Mouse (Mus musculus): Measurements from ENCODE around the gene Whrn. TPM values are rescaled to one million over a fixed set of nuclear protein-coding genes. Genes with fewer than 3 reads are reported as not detected.

Gene Whrn
- polyA plus RNA-seq (2015; fragmentation: Nextera tagmentation; extraction: Ambion mirVana), result 4.8 and 5.6 TPM in 2 replicates

DNA sequence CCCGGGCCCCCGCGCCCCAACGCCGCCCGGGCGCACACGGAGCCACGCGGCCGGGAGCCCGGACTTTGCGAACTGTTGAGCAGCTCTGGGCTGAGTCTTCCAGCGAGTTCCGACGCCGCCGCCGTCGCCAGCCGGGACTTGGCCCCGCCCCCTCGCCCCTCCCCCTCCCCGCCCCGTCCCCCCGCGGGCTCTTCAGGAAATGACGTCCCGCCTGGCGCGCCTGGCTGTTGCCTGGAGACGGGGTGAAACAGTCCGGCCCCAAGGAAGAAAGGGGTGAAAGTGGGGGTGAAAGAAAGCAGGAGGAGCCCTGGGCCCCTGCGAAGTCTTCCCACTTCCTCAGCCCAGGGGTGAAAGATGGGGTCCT lies at the start of gene Whrn:
Whrn (minus strand) TSS at position 77 of the 364 bp plus-strand sequence.
- Histone ChIP-seq H3K4me2 (replicated peaks; ENCODE audit: low read depth, low read length) (peak within 1 kb of the TSS; percentile 97), H3K27ac (ENCODE audit: low read length) (no peak within 1 kb of the TSS), H3K36me3 (ENCODE audit: insufficient read depth, low read length) (no peaks in the 10 kb centered on the region), H3K4me3 (ENCODE audit: low read length) (peak within 1 kb of the TSS; percentile 72), H3K27me3 (ENCODE audit: insufficient read depth, low read length) (peaks cover 8% of the 10 kb centered on the region; the same call in 1 of the 2 replicates), H3K9ac (replicated peaks; ENCODE audit: low read length) (peak within 1 kb of the TSS; percentile 78), H3K9me3 (ENCODE audit: low read length) (no peaks in the 10 kb centered on the region), H3K4me1 (ENCODE audit: insufficient read depth, low read length) (peaks cover 29% of the 10 kb centered on the region)
- ATAC-seq (ENCODE audit: low FRiP score, low TSS enrichment), result peak; percentile 88
- 1% methylated on average over 24 of the region's 34 CpGs for WGBS

DNA sequence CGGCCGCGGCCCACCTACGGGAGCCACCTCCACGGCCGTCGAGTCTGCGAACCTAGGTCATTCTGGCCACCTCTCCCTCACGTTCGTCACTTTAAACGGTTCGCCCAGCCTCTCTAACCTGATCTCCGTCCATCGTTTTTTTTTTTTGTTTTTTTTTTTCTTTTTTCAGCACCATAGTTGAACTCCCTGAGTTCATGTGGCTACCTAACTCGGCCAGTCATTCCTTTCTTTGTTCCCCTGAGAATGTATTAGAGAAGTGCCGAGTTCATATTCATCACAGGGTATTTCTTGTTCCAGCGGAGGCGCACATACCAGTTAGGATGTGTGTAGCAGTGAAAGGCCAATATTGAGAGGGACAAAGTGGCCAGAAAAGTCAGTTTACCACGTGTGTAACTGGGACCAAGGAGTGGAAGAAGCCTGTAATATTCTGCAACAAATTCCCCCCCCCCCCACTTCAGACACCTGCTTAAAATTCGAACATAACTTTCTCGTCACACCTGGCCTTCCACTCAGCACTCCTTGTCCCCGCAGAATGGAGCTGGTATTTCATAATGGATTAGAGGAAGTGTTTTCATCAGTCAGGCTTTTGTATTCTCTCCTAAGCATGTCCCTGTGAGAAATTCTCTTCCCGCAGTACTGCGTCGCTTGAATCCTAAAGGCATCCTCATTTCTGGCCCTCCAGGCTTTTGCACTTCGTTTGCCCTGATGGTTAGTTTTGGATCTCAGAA lies 49.6 kb upstream of the Whrn start:
- H3K27me3 ChIP-seq (ENCODE audit: insufficient read depth, low read length), result no peaks in the 10 kb centered on the region
- H3K9me3 ChIP-seq (ENCODE audit: low read length), result no peaks in the 10 kb centered on the region
- H3K9ac ChIP-seq (replicated peaks; ENCODE audit: low read length), result peak overlapping the region; percentile 96
- H3K27ac ChIP-seq (ENCODE audit: low read length), result peak overlapping the region; percentile 90
- H3K4me3 ChIP-seq (ENCODE audit: low read length), result peak overlapping the region; percentile 85
- H3K4me2 ChIP-seq (replicated peaks; ENCODE audit: low read depth, low read length), result peak overlapping the region; percentile 76
- whole genome bisulfite sequencing, result 14% methylated on average over 26 of the region's 26 CpGs
- peaks cover 30% of the 10 kb centered on the region for H3K4me1 ChIP-seq (ENCODE audit: insufficient read depth, low read length)
- H3K36me3 ChIP-seq (ENCODE audit: insufficient read depth, low read length), result peaks cover 17% of the 10 kb centered on the region
- no peak for ATAC-seq (ENCODE audit: low FRiP score, low TSS enrichment)

DNA sequence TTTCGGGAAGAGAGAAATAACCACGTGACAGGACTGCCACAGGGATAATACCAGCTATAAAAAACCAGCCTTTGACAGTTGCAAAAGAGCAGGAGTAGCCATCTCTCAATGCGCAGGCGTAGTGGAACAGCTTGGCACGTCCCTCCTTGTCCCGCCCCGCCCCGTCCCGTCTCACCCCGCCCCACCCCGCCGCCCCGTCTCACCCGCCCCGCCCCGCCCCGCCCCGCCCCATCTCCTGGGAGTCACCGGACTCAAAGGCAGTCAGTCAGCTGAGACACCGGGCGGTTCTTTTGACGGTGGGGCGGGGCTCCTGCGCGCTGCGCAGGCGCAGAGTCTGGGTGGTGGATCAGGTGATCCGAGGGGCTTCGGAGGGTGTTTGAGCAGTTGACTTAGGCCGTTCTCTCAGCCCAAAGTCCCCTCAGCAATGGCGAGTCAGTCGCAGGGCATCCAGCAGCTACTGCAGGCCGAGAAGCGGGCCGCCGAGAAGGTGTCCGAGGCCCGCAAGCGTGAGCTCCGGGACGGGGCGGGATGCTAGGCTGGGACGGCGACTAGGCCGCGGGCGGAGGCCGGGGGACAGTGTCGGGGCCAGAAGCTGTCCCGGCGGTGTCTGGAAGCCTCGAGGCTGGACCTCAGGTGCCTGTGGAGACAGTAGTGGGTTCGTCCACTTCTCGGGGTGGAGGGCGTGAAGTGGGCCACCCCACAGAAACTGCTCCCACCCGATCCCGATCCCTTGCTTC lies 48.9 kb upstream of the Whrn start, which contains the start of gene Atp6v1g1:
Atp6v1g1 (plus strand) TSS at position 279 of the 737 bp plus-strand sequence.
- ATAC-seq (ENCODE audit: low FRiP score, low TSS enrichment), result peak; percentile 96
- Histone ChIP-seq H3K4me3 (ENCODE audit: low read length) (peak within 1 kb of the TSS; percentile 85), H3K9me3 (ENCODE audit: low read length) (no peaks in the 10 kb centered on the region), H3K27ac (ENCODE audit: low read length) (peak within 1 kb of the TSS; percentile 90), H3K36me3 (ENCODE audit: insufficient read depth, low read length) (peaks cover 17% of the 10 kb centered on the region), H3K27me3 (ENCODE audit: insufficient read depth, low read length) (no peaks in the 10 kb centered on the region), H3K4me2 (replicated peaks; ENCODE audit: low read depth, low read length) (peak within 1 kb of the TSS; percentile 76), H3K4me1 (ENCODE audit: insufficient read depth, low read length) (peaks cover 30% of the 10 kb centered on the region), H3K9ac (replicated peaks; ENCODE audit: low read length) (peak within 1 kb of the TSS; percentile 96)
- WGBS, result 0% methylated on average over 46 of the region's 57 CpGs

DNA sequence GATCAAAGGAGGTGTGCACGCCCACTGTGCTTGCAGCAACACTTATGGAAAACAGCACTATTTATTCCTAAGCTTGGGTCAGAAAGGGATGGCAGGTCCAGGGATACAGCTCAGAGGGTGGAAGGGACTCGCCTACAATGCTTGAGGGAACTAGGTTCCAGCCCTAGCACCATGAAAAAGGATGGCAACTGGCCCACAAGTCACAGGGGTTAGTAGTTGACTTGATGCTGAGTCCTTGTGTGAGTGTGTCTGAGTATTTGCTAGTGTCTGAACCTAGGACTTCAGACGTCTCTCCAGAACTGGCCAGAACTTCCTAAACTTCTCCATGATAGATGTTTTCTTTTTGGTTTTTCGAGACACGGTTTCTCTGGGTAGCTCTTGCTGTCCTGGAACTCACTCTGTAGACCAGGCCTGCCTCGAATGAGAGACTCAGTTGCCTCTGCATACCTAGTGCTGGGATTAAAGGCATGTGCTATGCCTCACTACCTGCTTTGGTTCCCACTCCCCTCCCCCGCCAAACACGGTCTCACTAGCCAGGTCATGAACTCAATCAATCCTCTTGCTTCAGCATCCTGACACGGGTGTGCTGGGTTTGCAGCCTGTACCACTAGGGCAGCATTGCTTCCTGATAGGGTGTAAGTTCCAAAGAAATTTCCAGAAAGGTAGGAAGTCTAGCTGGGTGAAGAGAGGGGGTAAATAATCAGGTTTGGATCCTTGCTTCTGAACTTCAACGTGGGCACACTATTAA lies 48.1 kb upstream of the Whrn start:
- ATAC-seq (ENCODE audit: low FRiP score, low TSS enrichment), result peak; percentile 58
- Histone ChIP-seq H3K9ac (replicated peaks; ENCODE audit: low read length) (peak overlapping the region; percentile 22; the same call in 1 of the 2 replicates), H3K4me3 (ENCODE audit: low read length) (peak overlapping the region; percentile 31), H3K4me1 (ENCODE audit: insufficient read depth, low read length) (peaks cover 30% of the 10 kb centered on the region), H3K36me3 (ENCODE audit: insufficient read depth, low read length) (peaks cover 9% of the 10 kb centered on the region), H3K27me3 (ENCODE audit: insufficient read depth, low read length) (no peaks in the 10 kb centered on the region), H3K4me2 (replicated peaks; ENCODE audit: low read depth, low read length) (peak overlapping the region; percentile 42), H3K9me3 (ENCODE audit: low read length) (no peaks in the 10 kb centered on the region), H3K27ac (ENCODE audit: low read length) (peak overlapping the region; percentile 50)
- WGBS, result 41% methylated on average over 10 of the region's 10 CpGs

DNA sequence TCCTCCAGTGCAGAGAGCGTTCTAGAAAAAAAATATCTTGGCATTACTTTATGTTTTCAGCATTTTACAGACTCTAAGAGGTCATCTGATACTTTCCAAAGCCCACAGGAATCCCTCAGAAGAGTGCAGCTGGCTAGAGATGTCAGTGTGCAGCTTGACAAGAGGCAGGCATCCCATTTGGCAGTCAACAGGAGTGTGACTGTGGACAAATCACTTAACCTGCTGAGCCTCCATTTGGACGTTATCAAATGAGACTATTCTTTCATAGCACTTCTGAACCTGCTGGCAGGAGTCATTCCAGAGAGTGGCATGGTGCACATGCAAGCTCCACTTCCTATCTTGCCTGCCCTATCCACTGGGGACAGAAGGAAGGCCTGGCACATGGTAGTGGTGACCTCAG lies 46.4 kb upstream of the Whrn start:
- no peaks in the 10 kb centered on the region for H3K36me3 ChIP-seq (ENCODE audit: insufficient read depth, low read length)
- H3K4me2 ChIP-seq (replicated peaks; ENCODE audit: low read depth, low read length), result no peak overlapping the region

DNA sequence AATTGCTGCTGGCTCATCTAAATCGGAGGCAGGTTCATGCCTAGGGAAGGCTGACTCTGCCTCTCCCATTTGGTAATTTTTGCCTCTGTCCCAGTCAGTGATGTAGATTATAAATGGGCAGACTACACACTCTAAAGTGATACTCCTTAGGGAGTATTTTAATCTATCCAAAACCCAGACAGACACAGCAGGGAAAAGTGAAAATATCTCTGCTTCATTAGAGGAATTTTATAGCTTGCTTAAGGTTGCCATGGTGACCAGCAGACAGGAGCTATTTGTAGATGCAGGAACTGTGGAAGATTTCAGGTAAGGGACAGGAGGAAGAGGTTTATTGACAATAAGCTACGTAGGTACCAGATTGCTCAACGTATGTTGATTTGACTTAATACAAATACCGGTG lies 41.8 kb upstream of the Whrn start:
- Histone ChIP-seq H3K27me3 (ENCODE audit: insufficient read depth, low read length) (no peaks in the 10 kb centered on the region), H3K36me3 (ENCODE audit: insufficient read depth, low read length) (no peaks in the 10 kb centered on the region), H3K27ac (ENCODE audit: low read length) (no peak overlapping the region), H3K4me3 (ENCODE audit: low read length) (no peak overlapping the region), H3K9ac (replicated peaks; ENCODE audit: low read length) (no peak overlapping the region), H3K4me1 (ENCODE audit: insufficient read depth, low read length) (no peaks in the 10 kb centered on the region), H3K9me3 (ENCODE audit: low read length) (no peaks in the 10 kb centered on the region), H3K4me2 (replicated peaks; ENCODE audit: low read depth, low read length) (no peak overlapping the region)
- 89% methylated on average over 4 of the region's 4 CpGs for WGBS
- no peak for ATAC-seq (ENCODE audit: low FRiP score, low TSS enrichment)

More for the DNA sequence above, 46.4 kb upstream of the Whrn start:
- WGBS, result 37% methylated on average over 2 of the region's 2 CpGs
- Histone ChIP-seq H3K4me1 (ENCODE audit: insufficient read depth, low read length) (peaks cover 23% of the 10 kb centered on the region), H3K9ac (replicated peaks; ENCODE audit: low read length) (no peak overlapping the region), H3K27ac (ENCODE audit: low read length) (no peak overlapping the region), H3K4me3 (ENCODE audit: low read length) (no peak overlapping the region), H3K27me3 (ENCODE audit: insufficient read depth, low read length) (no peaks in the 10 kb centered on the region), H3K9me3 (ENCODE audit: low read length) (no peaks in the 10 kb centered on the region)
- no peak for ATAC-seq (ENCODE audit: low FRiP score, low TSS enrichment)

DNA sequence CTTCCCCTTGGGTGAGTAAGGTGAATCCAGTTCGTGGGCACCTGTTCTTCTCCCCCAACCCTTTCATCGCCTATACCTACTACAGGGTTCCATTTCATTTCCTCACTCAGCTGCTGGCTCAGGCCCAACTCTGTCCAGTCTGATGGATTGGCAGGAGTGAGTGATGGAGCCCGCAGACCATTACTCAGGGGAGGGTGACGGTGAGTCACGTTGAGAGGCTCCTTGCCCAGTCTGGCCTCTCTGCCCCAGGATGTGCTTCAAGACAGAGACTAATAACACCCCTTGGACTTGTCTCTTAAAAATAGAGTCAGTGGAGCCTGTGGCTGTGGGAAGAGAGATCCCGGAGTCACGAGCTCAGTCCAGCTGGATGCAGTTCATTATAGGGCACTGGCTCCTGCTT lies 34.6 kb upstream of the Whrn start:
- WGBS, result 70% methylated on average over 7 of the region's 7 CpGs
- Histone ChIP-seq H3K27ac (ENCODE audit: low read length) (no peak overlapping the region), H3K27me3 (ENCODE audit: insufficient read depth, low read length) (no peaks in the 10 kb centered on the region), H3K4me2 (replicated peaks; ENCODE audit: low read depth, low read length) (no peak overlapping the region), H3K4me3 (ENCODE audit: low read length) (no peak overlapping the region), H3K9me3 (ENCODE audit: low read length) (no peaks in the 10 kb centered on the region), H3K4me1 (ENCODE audit: insufficient read depth, low read length) (no peaks in the 10 kb centered on the region), H3K36me3 (ENCODE audit: insufficient read depth, low read length) (no peaks in the 10 kb centered on the region), H3K9ac (replicated peaks; ENCODE audit: low read length) (no peak overlapping the region)
- ATAC-seq (ENCODE audit: low FRiP score, low TSS enrichment), result no peak

DNA sequence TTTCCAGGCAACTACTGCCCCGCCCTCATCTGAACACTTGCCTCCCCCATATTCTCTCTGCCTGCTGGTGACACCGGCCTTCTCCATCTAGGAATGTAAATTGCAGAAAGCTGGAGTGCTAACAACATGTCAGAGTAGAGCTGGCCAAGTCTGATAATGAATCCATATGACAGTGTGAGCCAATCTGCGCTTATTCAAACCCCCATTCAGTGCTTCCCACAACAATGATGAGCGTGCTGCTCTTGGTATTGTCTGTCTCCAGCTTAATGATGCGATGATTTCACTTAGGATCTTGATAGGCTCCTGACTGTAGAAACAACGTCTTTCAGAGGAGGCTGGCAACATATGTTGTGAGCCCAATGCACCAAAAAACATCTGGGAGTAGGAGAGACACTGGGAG lies 33.2 kb upstream of the Whrn start:
- Histone ChIP-seq H3K4me2 (replicated peaks; ENCODE audit: low read depth, low read length) (no peak overlapping the region), H3K4me1 (ENCODE audit: insufficient read depth, low read length) (no peaks in the 10 kb centered on the region), H3K9me3 (ENCODE audit: low read length) (no peaks in the 10 kb centered on the region), H3K9ac (replicated peaks; ENCODE audit: low read length) (no peak overlapping the region), H3K4me3 (ENCODE audit: low read length) (no peak overlapping the region), H3K27ac (ENCODE audit: low read length) (no peak overlapping the region), H3K27me3 (ENCODE audit: insufficient read depth, low read length) (no peaks in the 10 kb centered on the region), H3K36me3 (ENCODE audit: insufficient read depth, low read length) (no peaks in the 10 kb centered on the region)
- WGBS, result 42% methylated on average over 6 of the region's 6 CpGs
- no peak for ATAC-seq (ENCODE audit: low FRiP score, low TSS enrichment)

DNA sequence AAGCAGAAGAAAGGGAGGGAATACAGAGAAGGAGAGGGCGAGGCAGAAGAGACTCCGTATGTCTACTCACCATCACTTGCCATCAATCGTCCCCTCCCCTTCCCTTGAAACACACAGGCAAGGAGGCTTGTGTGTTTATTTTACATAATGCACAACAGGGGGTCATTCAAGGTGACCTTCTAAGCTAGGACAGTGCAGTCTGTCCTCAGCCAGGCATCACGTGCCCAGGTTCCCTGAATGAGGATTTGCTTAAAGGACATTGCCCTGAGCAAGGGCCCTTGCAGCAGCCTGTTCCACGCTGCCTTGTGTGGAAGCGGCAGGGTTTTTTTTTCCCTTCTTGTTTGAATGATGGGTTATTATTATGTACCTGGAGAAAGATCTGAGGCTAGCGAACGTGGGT lies 29.7 kb upstream of the Whrn start:
- 81% methylated on average over 8 of the region's 8 CpGs for WGBS
- H3K9me3 ChIP-seq (ENCODE audit: low read length), result no peaks in the 10 kb centered on the region

More for the DNA sequence above, 29.7 kb upstream of the Whrn start:
- H3K4me2 ChIP-seq (replicated peaks; ENCODE audit: low read depth, low read length), result no peak overlapping the region
- H3K27me3 ChIP-seq (ENCODE audit: insufficient read depth, low read length), result no peaks in the 10 kb centered on the region
- ATAC-seq (ENCODE audit: low FRiP score, low TSS enrichment), result no peak
- no peaks in the 10 kb centered on the region for H3K36me3 ChIP-seq (ENCODE audit: insufficient read depth, low read length)
- H3K9ac ChIP-seq (replicated peaks; ENCODE audit: low read length), result no peak overlapping the region
- no peaks in the 10 kb centered on the region for H3K4me1 ChIP-seq (ENCODE audit: insufficient read depth, low read length)
- H3K27ac ChIP-seq (ENCODE audit: low read length), result no peak overlapping the region
- no peak overlapping the region for H3K4me3 ChIP-seq (ENCODE audit: low read length)
